Mouse (Mus musculus): ENCODE results near the gene Prn.

The Prn gene

GRCm38 (mm10) chr2:131995742-131996141, 86.0 kb downstream of the Prn start:
- DNase-seq (ENCODE audit: inconsistent ontology term) = no peak

- DNase-seq (ENCODE audit: inconsistent ontology term) = no peak
Observed at GRCm38 (mm10) chr2:131996369-131996768, 86.6 kb downstream of the Prn start.

- no peak for DNase-seq (ENCODE audit: inconsistent ontology term)
Observed at GRCm38 (mm10) chr2:131997356-131997755, 87.6 kb downstream of the Prn start.

- no peak for DNase-seq (ENCODE audit: inconsistent ontology term)
Observed at GRCm38 (mm10) chr2:132001696-132002334, 92.1 kb downstream of the Prn start.

GRCm38 (mm10) chr2:132003916-132004315, 94.2 kb downstream of the Prn start:
- DNase-seq (ENCODE audit: inconsistent ontology term) = no peak

- no peak for DNase-seq (ENCODE audit: inconsistent ontology term)
Observed at GRCm38 (mm10) chr2:132004495-132005136, 94.9 kb downstream of the Prn start.

- DNase-seq (ENCODE audit: inconsistent ontology term) = no peak
Observed at GRCm38 (mm10) chr2:132005445-132005844, 95.7 kb downstream of the Prn start.
